Mouse (Mus musculus): ENCODE results near the gene Parp4. TPM values are rescaled to one million over a fixed set of nuclear protein-coding genes. Genes with fewer than 3 reads are reported as not detected.

Parp4 gene
- polyA plus RNA-seq (2015; fragmentation: Nextera tagmentation; extraction: Ambion mirVana): 8.1 and 11.9 TPM in 2 replicates

GRCm38 (mm10) chr14:56575416-56575815, at the start of gene Parp4, which contains the start of gene Cenpj:
Gene Parp4 (plus strand): TSS chr14:56575619.
Gene Cenpj (minus strand): TSS chr14:56575425.

GRCm38 (mm10) chr14:56667969-56668802, 92.8 kb downstream of the Parp4 start, which contains the start of gene Mphosph8:
Gene Mphosph8 (plus strand): TSS chr14:56668248.

Other genes with a start within 250 kb of the Parp4 start
- 0.24 and 0.48 TPM in 2 replicates for gene Atp12a, start 210.6 kb upstream of the Parp4 start, polyA plus RNA-seq (2015; fragmentation: Nextera tagmentation; extraction: Ambion mirVana)
- 0.90 and 1.7 TPM in 2 replicates for gene Rnf17, start 173.0 kb upstream of the Parp4 start, polyA plus RNA-seq (2015; fragmentation: Nextera tagmentation; extraction: Ambion mirVana)
- 3.7 and 5.8 TPM in 2 replicates for gene Cenpj, start 194 bp upstream of the Parp4 start, polyA plus RNA-seq (2015; fragmentation: Nextera tagmentation; extraction: Ambion mirVana)
- 17.7 and 24.5 TPM in 2 replicates for gene Mphosph8, start 92.6 kb downstream of the Parp4 start, polyA plus RNA-seq (2015; fragmentation: Nextera tagmentation; extraction: Ambion mirVana)
- gene Pspc1, start 202.7 kb downstream of the Parp4 start, polyA plus RNA-seq (2015; fragmentation: Nextera tagmentation; extraction: Ambion mirVana): 11.4 and 14.9 TPM in 2 replicates
- gene Zmym5, start 236.1 kb downstream of the Parp4 start, polyA plus RNA-seq (2015; fragmentation: Nextera tagmentation; extraction: Ambion mirVana): 25.9 and 32.7 TPM in 2 replicates

All from adrenal gland, postnatal 0 days (tissue).